Mouse (Mus musculus) gastrocnemius, postnatal 4 days (tissue): ENCODE results near the gene Rab44. TPM values are rescaled to one million over a fixed set of nuclear protein-coding genes. Genes with fewer than 3 reads are reported as not detected.

Experiments used
- DNase-seq, 2 experiments: peaks; one replicate each; pipeline ENCODE4 v3.0.0; 2021 to 2022; ENCODE audit warnings: low spot score in 2 of 2, mixed read lengths in 2 of 2
- total RNA-seq, 2 experiments: library from RNA; stranded (reverse); gene quantifications; 2 replicates each; pipeline ENCODE4 v1.2.3; 2021

Gene Rab44
- total RNA-seq, 2 experiments from 2014 or later = 1.8 to 2.3 TPM

DNA sequence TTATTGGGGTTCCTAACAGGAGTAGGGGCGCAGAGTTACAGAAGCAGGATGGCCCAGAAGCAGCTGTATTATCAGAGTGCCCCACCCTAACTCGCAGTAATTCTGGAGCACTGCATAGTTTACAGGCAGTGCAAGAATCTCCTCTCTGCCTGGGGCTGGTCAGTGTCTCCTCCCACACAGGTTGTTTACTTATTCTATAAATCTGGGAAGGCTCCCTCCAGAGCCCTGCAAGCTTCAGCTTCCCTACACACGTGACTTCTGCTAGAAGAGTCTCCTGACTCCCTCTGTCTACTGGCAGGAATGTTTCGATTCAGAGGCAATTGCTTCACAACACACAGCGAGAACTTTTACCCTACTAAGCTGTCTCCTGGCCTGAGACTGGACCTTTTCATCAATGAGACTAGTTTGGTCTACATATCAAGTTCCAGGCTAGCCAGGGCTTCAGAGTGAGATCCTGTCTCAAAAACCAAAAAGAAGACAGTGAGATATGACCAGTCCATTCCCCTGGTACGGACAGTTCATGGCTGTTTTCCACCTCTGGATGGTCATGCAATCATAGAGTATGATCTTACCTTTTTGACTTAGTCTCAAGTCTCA, 9.7 kb downstream of the Rab44 start:
- DNase-seq = no peak

DNA sequence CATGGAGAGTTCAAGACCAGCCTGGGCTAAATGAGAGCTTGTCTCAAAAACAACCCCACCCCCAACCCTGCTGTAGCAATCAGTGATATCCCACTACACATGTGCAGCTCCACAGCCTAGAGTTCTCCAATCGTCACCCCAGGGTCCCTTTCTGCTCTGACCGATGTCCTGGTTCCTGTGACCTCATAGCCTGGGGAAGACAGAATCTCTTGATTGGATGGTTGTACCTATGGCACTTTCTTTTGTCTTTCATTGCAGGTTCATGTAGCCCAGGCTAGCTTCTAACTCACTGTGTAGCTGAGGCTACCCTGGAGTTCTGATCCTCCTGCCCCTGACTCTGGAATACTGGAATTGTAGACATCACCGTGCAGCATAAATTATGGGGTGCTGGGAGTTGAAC, 12.6 kb downstream of the Rab44 start:
- no peak for DNase-seq

DNA sequence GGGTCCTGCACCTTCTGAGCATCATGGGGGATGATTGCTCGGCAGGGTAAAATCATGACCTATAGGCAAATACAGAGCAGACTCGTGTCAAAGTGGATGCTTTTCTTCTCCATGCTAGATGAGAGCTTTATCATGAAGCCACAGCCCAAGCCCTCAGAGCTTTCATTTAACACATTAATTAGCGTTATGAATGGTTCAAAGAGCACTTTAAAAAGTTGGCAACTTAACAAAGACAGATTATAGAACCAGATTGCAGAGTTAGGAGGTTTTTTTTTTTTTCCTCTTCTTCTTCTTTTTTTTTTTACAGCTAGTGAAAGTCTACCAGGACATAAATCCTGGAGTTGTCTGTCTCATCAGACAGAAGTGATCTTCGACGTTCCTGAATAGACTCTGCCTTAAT, 15.4 kb downstream of the Rab44 start:
- no peak for DNase-seq

DNA sequence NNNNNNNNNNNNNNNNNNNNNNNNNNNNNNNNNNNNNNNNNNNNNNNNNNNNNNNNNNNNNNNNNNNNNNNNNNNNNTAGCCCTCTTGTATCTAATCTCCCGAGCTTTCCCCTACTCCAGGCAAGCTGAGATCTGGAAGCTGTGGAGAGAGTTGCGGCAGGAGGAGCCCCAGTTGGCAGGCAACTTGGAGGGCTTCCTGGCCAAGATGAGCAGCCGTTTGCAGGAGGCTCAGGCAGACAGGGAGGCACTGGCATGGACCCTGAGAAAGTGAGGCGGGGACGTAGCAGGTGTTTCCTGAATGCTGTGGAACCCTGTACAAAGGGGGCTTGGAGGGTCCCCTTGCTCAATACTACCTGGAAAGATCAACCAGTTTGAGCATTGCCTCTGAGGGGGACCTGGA, 21.1 kb downstream of the Rab44 start:
- DNase-seq = no peak

DNA sequence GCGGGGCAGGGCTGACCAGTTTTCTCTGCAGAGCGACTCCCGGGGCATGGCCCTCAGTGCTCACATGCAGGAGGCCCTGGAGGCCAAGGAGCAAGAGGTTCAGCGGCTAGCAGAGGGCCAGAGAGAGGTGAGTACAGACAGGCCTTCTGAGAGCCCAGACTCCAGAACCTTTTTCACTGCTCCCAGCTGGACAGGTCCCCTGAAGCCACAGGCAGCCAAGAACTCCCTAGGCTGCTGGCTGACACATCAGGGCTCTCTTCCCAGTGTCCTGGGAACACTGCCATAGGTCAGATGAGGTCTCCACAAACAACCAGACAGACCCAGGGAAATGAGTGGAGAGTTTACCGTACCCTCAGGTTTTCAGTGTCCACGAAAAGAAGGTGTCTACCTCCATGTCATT, 22.3 kb downstream of the Rab44 start:
- peak in 1 of 2 experiments; percentile 68 for DNase-seq

DNA sequence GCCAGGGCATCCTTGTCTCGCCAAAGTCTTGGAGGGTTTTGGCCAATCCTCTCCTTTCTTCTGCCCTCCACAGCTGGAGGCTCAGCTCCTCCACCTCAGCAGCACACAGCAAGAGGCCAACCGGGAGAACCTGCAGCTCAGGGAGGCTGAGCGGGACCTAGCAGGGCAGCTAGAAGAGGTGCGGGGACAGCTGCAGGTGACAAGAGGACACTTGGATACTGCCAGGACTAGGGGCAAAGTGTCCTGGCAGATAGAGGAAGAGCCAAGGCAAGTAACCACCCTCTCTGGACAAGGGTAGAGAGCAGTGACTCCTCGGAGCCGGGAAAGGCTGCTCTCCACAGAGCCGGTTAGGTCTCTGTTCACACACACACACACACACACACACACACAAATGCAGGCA, 24.0 kb downstream of the Rab44 start:
- no peak for DNase-seq

DNA sequence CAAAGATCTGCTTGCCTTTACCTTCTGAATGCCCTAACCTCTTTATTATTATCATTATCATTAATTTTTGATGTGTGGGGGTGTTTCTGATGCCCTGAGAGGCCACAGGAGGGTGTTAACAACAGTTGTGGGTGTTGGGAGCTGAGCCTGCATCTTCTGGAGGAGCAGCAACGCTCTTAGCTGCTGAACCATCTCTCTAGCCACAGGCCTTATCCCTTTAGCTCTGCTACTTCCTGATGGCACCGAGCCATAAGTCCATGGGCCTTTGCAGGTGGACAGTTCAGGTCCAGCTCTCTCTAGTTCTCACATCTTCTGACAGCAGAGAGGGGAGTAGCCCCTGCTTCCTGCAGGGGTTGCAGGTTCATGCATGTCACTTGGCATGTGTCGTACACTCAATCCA, 27.6 kb downstream of the Rab44 start:
- no peak for DNase-seq

DNA sequence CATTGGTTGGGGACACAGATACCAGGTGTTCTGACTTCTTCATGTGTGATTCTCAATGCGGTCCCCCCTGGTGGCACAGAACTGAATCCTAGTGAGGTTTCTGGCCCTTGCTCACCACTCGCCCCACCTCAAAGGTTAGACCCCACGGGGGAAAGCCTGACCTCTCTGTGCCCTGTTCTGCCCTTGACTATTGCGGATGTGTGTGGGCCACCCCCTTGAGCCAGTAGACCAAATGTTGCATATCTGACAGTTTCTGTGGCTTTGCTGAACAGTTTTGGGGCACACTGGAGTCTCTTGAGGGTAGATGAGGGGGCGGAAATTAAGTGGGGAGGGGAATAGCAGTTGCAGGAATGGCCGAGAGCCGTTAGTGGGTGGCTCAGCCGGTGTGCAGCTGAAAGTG, 29.3 kb downstream of the Rab44 start:
- DNase-seq = no peak

DNA sequence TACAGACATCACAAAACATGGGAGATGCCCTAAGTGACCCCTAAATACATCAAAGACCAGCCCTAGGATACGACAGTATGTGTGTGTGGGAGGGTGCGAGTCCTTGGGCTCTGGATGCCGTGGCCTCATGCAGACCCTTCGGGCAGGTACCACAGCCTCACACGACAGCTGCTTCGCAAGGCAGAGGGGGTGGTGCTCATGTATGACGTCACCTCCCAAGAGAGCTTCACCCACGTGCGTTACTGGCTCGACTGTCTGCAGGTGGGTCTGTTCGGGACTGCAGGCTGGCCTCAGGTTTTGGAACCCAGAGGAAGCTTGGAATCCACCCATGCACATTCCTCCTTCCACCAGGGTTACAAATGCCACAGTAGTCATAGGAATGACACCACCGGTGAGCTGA, 31.2 kb downstream of the Rab44 start:
- no peak for DNase-seq

DNA sequence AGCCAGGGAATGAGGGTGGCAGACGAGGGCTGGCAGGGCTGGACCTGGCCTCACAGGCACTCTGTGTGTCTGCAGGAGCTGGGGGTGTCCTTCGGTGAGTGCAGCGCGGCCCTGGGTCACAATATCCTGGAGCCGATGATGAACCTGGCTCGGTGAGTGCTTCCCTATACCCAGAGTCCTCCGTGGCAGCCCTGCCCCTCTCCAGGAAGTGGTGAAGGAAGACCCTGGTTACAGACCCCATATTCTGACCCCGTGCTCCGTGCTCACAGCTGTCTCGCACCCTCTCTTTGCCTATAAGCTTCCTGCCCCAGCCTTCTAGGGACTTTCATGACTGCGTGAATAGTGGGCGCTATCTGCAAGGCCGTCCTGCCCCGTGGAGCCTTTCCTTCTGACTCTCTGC, 33.3 kb downstream of the Rab44 start:
- no peak for DNase-seq

DNA sequence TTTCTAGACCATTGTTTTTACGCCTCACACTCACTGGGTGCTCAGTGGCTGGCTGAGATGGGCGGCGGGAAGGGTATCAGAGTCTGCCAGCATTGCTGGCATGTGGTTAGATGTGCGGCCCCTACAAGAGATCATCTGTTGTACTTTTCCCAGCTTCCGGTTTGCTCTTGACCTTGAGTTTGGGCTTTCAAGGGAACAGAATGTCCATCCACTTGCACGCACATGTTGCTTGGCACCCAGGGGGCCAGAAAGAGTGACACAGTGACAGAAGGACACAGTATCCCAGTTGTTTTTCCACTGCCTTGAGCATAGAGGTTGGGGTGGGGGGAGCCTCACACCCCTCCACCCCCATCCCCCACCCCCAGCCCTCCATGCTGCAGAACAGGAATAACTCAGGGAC, 33.8 kb downstream of the Rab44 start:
- DNase-seq = no peak

DNA sequence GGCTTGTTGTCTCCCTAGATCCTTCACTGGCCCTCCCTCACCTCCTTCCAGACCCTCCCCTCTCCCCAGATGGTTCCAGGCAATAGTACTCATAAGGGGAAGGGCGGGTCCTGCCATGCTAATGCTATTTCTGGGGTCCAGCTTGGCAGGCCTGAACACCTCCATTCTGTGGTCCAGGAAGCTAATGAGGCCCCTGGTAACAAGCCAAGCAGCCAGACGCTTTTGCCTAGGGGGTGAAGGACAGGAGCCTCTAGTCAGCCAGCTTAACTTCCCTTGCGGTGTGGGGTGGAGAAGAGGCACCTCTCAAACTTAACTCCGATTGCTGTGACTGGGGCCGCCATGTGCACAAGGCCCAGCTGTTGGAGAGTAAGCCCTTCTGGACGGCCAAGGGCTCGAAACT, 35.8 kb downstream of the Rab44 start:
- DNase-seq = no peak

DNA sequence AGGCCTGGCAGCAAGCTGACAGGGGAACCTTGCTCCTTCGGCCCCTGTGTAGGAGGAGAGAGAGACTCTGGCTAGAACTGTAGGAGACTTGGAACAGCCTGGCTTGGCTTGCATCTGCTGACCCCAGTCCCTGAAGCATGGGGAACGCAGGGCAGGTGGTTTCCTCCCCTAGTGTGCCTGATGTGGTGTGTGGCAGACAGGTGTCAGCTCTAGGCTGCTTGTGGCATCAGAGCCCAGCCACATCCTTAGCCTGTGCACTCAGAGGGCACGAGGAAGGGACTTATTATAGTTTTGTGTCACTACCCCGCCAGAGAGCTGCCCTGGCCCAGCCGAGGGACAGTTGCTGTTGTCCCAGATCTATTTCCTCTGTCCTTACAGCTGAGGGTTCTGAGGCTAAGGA, 38.6 kb downstream of the Rab44 start:
- no peak for DNase-seq

DNA sequence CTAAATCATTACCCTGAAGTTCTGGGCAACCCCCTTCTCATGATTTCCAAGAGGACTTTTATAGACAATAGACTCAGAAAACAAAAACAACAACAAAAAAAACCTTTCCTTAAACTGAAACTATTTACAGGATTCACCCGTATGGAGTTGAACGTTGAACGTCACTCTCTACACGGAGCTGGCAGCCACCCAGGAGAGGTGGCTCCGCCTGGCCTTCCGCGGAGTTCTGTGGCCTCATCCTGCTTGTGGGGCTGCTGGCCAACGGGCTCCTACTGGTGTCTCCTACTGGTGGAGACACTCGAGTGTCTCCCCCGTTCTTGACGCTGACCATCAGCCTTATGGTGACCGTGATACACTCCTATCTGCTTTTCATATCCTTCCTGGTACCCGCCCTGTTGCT, 40.3 kb downstream of the Rab44 start:
- DNase-seq = no peak

DNA sequence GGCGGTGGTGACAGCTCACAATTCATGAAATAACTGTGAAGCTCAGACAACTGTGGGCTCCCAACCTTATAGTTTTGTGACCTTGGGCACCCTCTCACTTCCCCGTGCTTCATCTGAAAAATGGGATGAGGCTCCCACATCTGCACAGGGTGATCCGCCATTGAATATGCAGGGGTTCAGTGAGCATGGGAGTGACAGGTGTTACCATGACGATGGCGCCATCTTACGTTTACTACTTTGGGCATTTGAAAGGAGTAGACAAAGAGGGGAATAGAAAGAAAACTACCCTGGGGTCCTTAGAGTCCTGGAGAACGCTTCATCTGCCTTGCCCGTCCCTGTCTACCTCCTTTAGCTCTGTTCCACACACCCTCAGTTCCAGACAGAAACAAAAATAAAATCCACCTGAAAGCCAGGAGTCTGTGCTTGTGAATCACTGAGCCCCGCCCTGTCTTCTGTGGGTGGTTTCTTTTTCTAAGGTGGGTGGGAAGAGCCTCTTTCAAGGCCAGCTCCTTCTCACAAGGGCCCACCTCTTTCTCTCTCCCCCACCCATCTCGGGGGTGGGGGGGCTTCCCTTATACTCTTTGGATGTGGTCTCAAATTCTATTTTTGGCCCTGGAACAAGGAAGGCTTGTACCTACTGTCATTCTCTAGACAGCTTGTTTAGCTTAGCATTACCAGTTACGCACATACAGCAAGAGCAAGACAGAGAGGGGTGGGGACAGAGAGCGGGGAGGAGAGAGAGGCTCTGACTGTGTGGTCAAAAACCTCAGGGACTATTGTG, 41.6 kb downstream of the Rab44 start:
- DNase-seq = no peak

DNA sequence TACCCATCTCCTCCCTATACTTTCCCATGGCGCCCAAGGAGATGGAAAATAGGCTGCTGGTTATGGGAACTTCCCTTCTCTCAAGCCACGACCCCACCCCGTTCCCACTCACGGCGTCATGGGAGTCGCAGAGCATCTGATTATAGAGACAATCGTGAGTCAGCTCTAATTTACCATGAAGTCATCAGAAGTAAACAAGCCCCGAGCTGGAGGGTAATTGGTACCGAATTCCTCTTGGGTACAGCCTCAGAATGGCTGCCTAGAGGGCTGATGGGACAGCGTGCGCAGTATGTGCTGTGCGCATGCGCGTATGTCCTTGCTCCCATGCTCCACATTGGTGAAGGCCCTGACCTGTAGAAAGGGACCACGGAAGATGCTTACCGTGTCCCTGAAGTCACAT, 42.5 kb downstream of the Rab44 start:
- no peak for DNase-seq

DNA sequence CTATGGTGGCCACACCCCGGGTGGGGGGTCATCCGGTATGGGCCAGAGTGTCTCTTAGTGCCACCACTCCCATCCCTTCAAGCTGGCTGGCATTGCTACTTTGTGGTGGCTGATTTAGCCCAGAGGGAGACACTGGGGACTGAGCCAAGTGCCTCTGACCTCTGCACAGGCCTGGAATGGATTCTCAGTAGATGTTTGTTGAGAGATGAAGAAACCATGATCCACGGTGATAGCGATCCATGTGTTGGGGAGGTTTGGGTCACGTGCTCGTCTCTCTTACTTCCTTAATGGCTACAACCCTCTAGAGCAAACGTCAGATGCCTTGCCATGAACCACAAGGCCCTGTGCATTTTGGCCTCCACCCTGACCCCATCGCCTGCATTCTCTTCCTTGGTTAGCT, 42.9 kb downstream of the Rab44 start:
- DNase-seq = no peak

DNA sequence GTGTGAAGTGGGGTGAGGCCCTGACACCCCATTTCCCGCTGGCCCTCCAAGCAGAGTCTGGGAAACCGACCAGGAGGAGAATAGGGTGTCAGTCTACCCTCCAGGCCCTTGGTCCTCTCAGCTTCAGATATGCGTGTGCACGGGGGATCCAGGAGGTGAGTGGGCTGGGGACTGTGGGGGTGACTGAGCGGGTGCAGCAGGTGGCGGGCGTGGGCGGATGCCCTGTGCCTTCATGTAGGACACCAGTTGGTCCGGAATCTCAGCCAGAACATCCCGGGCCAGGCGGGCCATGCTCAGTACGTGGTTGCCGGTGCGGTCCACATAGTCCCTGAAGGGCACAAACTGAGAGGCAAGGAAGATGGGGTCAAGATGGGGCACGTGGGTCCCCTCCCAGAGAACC, 45.0 kb downstream of the Rab44 start:
- no peak for DNase-seq

DNA sequence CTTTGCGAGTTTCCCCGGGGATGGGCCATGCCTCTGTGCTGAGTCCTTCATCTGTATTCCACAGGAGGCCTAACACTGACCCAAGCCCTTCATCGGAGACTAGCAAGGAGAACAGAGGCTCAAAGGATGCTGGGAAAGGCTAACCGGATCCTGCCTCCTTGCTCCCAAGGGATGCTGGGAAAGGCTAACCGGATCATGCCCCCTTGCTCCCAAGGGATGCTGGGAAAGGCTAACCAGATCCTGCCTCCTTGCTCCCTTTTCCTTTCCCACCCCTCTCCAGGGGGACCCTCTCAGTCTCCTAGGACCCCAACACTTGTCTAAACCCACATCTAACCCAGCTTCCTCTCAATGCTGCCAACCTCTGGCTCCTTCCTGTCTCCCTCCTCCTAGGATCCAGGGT, 45.4 kb downstream of the Rab44 start:
- DNase-seq = no peak

DNA sequence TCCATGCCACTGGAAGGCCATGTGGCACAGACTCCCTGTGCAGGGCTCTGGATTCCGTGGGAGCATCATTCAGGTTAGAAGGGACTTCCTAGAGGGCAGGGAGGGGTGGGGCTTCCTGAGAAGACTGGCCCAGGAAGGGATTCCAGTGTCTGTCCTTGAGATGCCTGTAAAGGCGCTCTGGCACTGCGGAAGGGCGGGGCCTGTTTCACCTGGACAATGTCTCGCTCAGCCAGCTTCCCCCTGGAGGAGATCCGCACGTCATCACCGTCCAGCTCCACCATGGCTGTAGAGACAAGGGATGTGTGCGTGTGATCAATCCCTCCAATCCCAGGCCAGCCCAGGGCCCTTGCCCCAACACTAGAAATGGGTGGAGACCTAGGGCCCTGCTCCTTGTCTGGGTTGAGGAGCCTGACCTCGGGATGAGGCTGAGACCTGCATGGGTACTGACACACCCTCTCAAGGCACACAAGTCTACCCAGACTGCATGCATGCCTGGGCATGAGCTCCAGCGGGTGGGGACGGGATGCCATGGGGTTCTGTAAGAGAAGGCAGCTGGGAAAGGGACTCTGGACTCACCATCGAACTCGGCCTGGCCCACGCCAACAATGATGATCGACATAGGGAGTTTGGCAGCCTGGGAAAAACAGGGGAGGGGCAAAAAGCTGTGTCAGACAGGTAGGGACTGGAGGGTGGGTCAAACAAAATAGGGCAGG, 46.0 kb downstream of the Rab44 start:
- DNase-seq = no peak

DNA sequence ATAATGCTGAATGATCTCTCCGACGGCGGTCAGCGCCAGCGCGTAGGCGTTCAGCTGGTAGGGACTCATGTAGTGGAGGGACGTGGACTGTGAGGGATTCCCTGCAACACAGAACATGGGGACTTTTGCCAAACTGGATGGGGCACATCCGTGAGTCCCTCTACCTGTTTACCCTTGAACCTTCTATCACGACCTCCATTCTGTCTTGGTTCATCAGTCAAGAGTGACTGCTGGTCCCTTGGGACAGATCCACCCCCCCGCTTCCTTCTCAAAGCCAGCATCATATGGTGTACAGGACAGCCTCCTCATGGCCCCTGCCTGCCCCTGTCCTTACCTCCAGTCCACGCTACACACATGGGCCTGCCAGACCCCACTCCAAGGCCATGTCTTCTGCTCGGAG, 48.4 kb downstream of the Rab44 start:
- DNase-seq = no peak

DNA sequence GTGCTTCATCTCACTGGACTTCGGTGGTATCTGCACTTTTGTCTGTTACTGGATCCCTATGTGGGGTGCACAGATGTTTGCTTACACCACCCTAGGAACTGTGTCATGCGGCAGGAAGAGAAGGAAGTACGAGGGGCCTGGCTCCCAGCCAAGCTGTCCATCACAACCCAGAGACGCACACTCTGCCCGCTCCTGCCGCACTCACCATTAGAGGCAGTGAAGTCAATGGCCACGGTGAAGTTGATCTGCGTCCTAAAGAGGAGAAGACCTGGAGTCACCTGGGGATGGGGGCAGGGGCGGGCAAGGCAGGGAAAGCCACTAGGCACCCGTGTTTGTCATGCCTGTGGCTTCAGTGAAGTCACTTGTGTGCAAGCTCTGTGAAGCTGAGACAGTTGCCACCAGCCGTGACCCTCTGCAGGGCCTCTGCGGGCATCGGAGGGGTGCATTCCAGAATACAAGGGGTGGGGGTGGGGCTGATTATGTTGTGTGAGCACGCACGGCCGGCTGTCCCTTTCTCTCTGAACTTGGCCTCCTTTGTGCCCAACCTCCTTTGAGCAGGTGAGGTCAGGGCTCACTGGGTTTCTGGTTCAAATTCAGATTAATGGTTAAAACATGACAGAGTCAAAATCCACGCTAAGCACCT, 50.6 kb downstream of the Rab44 start:
- DNase-seq = peak in 1 of 2 experiments; percentile 37
